Mouse (Mus musculus): ENCODE measurements around the gene Wnt9a.
"Not testable (repeated sequence)": the region's sequence is repeated elsewhere in the genome, so short reads cannot be mapped to it uniquely, and the experiment has no call there.

Gene Wnt9a

DNA sequence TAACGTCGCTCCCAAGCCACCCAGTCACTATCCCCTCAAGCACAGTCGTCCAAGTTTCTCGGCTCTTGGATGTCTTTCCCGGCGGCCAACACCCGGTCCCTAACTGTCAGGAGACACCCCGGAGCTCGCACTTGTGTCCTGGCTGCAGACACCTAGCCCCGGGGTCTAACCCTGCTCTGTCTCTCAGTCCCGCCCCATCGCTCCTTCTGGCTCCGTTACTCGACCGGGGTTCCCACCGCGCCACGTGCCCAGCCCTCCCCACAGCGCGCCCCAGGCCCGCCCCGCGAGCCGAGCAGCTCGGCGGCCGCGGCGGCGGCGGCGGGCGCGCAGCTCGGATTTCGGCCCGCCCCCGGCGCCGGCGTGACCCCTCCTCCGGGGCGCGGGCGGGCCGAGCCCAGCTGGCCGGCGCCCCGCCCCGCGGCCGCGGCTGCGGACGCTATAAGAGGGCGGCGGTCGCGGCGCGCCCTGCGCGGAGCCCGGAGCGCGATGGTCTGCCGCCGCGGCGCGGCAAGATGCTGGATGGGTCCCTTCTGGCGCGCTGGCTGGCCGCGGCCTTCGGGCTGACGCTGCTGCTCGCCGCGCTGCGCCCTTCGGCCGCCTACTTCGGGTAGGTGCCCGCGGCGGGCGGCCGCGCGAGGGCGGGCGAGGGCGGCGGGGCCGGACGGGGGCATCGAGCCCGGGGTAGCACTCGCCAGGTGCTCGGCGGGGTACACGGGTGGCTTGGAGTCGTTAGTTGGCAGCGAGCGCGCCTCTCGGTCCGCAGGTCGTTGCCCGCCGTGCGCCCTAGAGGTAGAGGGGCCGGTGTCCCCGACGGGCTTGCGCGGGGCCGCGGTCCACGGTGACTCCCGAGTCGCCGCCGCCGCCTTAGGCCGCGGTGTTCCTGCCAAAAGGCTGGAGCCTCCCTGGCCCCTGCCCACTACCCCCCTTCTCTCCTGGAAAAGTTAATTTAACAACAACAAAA is at the start of gene Wnt9a:
Gene Wnt9a, plus strand, starts transcription at position 468 of the 961 bp plus-strand sequence.
- peak; percentile 81 for DNase-seq

DNA sequence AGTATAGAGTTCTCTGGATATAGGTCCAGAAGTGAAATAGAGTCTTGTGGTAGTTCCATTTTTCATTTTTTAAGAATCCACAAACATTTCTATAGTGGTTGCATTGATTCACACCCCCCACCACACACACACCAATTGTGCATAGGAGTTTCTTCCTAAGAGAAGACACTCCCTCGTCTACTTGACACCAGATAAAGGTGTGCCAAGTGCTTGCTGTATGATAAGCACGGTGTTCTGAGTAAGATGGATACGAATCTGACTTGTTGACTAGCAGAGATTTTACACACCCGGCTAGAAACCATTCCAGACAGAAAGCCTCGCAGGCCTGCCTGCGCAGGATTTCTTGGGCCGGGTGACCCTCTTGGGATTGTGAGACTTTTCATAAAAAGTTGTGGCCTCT is 47.1 kb upstream of the Wnt9a start:
- DNase-seq, result no peak

DNA sequence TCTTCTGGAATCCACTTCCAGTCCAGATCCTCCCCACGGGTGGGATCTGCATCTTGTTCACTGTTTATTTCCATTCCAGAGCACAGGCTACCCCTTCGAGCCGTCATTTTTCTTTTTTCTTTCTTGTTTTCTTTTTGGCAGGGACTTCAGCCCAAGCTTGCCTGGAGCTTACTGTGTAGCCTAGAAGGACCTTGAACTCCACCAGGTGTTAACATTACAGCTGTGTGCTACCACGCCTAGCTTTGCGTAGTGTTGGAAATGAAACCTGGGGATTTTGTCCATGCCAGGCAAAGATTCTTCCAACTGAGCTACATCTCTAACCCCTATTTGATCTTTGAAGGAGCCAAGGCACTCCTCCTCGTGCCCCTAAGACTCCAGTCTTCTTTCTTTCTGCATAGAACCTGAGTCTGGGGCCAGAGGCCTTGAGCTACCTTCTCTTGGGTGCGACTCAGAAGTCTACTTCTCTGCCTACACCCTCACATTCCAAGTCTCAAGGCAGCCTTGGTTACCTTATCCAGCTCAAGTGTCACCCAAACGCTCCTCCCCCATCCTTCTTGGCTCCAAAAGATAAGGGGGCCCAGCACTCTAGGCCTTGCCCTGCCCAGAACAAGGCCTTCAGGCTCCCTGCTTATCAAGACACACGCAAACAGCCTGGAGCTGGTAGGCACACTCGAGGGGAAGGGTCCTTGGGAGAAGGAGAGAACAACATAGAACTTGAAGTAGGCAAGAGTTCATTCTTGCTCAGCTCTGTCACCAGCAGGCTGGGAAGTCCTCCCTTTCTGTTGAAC is 45.8 kb upstream of the Wnt9a start:
- DNase-seq, result no peak

DNA sequence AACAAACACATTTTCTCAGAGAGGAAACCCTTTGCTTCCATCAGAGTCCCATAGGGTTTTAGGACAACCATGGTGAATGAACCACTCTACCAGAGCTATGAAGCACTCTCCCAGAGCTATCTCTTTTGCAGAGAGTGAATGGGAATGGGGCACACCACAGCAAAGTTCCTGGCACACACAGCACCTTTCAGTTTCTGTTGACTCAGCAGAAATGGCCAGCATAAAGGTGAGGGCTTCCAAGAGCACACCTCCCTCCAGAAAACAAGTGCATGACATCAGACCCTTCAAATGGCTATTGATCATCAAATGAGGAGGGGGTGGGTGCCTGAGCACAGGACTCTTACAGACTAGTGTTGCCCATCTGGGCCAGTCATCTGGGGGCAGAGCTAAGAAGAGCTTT is 44.4 kb upstream of the Wnt9a start:
- DNase-seq, result no peak

DNA sequence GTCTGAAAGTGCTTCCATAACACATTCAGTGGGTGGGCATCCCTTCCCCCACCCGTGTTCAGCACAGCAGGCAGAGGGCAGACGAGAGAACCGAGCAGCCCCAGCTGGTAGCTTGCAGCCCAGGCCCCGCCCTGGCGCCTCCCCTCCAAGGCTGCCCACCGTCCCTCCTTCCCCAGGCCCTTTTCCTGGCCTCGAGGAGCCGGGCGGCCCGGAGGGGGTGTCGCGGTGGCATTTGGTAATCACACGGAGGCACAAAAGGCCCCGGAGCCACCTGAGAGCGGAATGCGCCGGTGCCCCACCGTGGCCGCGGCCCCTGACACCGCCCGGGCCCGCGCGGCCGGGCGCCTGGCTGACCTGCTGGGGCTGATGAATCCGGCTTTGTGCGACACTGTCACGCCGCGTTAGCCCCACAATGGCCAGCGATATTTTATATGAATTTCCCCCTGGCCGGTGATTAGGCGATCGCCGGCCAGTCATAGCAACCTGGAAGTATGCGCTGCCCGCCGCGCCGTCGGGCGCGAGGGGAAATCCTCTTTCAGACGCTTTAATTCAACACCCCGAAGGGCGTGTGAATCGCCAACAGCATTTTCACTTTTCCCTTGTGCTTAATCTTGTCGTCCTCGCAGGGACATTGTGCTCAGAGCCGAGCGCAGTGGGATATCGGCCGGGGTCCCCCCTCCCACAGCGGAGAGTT is 42.7 kb upstream of the Wnt9a start:
- DNase-seq, result peak; percentile 71

DNA sequence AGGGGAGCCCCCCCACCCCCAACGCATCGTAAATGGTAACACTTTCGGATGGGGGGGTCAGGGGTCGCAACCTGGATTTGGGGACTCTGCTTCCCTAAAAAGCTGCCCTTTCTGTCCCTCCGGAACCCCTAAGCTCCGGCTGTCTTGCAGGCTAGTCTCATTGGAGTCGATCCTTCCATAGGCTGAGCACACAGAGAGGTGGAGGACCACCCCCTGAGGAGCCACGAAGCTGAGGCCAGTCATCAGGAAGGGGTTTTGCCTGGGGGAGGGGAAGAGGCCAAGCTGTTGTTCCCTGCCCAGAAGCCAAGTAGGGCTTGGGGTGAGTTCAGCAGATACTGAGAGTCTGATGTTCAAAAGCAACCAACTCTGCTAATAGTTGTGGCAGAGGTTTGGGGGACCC is 42.1 kb upstream of the Wnt9a start:
- no peak for DNase-seq

DNA sequence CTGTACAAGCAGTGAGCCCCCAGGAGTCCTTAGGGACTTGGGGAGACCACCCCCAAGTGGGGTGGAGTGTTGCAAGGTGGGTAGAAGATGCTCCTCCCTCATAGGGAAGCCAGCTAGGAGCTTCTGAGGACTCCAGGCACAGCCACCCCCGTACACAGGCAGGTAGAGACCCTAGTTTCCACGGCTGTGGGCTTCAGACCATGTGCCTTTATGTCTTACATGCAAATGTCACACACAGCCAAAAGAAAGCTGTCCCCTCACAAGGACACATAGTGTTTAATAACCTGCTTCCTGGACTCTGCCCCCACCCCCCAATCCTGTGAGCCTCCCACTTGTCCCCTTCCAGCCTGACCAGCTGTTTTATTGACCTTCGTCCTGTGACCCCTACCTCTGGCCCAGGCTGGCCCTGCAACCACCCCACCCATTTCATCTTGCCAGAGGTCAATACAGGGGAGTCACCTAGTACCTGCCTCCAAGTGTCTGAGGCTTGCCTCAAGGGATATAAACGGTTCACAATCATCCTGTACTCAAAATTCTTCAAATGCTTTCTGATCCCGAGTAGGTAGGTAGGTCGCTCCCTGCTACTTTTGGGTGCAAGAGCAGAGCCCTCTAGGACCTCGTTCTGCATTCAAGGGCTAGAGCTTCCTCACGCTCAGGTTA is 41.4 kb upstream of the Wnt9a start:
- DNase-seq, result no peak

DNA sequence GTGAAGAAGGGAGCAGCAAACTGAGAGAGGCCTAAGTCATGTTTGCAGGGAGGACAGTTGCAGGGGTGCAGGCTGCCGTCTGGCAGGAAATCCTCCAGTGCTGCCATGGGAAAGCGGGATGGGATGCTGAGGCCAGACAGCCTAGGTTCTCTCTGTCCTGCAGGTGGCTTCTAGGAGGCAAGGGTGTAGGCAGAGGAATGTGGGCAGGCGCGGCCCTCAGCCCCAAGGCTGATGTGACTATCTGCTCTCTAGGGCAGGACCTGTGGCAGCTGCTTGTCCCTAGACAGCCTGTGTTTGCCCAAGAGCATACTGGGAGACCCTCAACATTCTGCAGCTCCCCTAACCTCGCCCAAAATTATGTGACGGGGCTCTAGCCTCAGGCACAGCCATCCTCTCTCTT is 40.0 kb upstream of the Wnt9a start:
- no peak for DNase-seq

DNA sequence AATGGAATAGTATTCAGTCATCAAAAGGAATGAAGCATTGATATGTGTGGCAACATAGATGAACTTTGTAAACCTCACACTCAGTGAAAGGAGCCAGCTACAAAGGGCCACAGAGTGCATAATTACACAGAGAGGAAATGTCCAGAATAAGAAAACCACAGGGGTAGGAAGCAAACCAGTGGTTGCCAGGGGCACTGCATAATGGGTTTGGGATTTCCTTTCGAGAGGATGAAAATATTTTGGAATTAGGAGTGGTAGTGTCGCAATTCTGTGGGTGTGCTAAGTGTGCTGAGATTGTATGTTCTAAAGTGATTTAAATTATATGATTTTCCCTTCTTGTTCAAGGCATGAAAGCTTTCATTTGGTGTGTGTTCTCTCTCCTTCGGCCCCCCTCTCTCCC is 32.5 kb upstream of the Wnt9a start:
- DNase-seq, result no peak

DNA sequence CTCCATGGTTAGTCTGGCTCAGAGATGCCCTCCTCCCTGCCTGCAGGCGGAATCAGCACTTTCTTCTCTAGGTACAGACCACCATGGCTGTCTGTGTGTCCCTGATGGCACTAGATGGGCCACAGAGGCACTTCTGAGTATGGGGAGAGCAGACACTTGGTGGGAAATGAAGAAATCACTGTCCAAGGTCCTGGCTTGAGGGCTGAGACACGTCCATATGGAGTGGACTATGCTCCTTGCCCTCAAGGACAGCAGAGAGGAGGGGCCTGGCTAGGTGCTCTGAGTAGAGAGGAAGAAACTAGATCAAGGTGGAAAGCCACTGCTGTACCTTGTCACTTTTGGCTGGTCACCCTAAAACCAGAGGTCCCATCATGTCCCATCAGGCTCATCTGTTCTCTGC is 29.9 kb upstream of the Wnt9a start:
- peak; percentile 34 for DNase-seq

DNA sequence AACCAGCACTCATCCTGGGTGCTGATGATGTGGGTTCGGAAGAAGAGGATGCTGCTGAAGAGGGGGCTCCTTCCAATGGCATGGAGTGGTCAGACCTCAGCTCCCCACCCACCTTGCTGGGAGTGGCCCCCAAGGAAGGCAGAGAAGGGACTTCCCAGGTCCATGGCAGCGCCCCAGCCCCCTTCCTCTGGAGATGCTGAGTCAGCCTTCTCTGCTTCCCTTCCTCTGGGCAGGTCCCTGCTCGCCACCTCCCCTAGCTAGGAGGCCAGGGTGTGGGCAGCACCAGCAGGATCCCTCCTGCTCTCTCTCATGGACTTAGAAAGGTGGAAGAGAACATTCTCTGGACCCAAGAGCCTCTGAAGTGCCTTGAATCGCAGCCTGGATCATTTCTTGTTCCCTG is 28.7 kb upstream of the Wnt9a start:
- DNase-seq, result no peak

DNA sequence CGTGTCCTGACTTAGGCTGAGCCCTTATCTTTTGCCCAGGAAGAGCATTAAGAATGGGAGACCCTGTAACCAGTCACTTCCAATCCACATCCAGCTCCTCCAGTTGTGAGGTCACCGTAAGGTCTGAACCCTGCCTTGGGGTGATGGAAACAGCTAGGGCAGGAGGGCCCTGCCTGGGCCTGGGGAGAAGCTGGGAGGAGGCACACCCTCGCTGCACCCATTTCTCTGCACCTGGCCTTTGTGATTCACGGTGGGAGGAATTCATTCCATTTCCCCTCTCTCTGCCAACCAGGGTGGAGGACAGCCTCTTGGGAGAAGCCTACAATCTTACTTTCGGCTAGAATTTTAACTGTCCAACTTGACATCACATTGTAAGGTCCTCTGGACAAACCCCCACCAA is 24.6 kb upstream of the Wnt9a start:
- no peak for DNase-seq

DNA sequence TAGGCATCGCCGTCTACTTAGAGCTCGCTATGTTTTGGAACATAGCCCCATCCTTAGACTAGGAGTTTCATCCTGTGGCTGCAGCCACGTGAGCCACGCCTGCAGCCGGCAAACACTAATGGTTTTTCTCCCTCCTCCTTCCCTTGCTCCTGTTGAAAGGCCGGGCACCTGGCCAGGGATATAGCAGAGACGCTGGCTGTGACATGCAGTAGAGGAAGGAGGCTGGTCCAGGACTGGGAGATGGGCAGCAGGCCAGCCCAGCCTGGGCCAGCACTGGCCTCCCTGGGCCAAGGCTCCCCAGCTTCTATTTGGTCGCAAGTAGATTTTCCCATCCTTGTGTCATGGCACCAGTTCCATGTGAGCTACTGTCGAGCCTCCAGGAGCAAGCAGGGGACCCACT is 23.8 kb upstream of the Wnt9a start:
- DNase-seq, result peak; percentile 56

DNA sequence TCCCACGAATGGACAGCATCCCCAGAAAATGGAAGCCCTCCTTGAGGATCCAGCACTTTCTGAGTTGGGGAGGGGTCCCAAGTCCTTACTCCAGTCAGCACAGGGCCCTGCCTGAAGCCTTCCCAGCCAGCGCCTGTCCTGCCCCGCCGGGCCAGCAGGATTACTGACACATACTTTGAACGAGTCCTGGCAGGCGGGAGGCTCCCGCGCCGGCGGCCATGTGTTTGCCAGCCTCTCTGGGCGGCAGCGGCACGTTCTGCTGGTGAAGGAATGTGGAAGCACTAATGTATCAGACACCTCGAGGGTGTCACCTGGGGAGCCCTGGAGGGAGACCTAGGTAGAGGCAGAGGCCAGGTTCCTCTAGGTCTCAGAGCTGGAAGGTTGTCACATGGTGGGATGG is 22.6 kb upstream of the Wnt9a start:
- DNase-seq, result no peak

DNA sequence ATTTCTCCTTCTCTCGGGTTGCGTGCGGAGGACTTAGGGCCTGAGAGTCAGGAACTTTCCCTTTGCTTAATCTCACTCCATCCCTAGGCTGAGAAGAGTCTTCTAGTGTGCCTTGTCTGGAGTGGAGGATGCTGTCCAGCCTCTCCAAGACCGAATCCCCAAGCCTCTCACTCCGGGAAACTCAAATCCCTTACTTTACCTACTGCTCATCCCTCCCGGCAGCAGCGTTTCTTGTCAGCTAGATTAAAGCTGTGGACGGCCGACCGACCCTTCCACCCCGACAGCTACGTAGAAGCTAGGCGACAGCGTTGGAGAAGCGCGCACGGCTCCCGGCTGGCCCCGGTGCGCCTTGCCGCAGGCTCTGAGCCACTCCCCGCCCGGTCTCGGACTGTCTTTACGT is 17.0 kb upstream of the Wnt9a start:
- DNase-seq, result no peak

DNA sequence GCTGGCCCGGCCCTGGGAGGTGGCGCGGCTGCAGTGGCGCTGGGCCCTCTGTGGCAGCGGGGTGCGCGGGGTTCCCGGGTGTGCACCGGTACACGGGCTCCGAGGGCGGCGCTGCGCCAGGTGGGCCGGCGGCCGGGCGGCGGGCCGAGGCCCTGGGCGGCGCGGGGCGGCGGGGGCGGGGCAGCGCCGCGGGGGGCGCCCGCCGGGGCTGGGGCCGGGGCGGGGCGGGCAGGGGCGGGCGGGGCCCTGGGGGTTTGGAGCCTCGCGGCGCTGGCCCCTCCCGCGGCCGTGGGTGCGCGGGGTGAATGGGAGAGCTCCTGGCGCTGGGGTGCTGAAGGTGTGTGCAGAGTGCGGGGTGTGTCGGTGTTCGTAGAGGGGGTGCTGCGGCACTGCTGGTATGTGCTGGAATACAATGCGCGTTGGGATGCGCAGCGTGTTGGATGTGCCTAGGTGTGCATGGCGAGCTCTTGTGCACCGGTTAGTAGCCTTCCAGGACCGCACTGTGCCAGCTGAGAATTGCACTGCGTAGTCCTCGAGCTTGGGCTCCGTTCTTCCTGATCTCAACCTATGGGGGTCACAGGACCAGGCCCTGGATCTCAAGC is 15.9 kb upstream of the Wnt9a start, which contains the start of gene Wnt3a:
Gene Wnt3a, minus strand, starts transcription at position 51 of the 602 bp plus-strand sequence.
- DNase-seq, result no peak

DNA sequence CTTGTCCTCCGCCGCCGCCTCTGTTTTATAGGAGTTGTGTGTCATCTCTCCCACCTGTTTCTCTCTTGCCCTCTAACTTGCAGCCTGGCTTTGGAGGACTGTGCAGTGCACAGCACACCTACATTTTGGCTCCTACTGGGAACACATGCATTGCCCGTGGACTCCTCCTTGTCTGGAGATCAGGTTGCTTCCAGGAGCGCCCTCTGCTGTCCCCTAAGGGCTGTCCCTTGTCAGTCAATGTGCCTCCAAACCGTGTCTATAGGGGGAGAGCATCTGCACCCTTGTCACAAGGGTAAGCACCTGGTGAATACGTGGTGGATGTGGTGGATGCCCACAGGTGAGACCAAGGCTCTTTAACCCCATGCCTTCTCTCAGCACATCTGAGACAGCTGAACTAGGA is 13.1 kb upstream of the Wnt9a start:
- peak; percentile 71 for DNase-seq

DNA sequence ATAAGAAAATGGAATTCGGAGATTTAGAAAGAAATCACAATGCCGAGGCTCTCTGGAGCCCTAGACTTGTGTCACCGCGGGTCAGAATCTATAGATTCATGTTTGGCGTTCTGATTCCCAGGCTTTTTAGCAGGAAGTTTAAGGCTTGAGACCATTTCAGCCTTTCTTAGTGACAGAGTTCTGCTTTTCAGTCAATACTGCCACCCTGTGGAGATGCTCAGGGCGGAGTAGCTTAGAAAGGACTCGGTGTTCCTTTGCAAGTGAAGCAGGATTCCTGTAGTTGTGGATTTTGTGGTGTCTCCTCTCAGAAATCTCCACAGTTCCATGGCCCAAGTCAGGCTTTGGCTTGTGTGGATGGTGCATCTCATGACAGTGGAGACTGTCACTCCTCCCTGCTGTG is 8.8 kb upstream of the Wnt9a start:
- DNase-seq, result peak; percentile 78

DNA sequence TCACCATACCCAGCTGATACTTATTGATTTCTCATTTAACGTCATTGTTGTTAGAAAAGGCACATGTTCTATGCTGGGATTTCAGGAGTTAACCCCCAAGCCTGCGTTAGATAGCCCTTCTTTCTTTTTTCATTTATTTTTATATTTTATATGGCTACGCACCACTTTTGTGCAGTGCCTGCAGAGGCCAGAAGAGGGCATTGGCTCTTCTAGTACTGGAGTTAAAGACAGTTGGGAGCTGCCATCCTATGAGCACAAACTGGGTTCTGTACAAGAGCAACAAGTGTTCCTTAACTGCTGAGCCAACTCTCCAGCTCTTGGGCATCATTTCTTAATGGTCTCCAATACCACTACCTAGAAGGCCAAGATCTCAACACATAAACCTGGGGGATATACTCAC is 6.5 kb upstream of the Wnt9a start:
- DNase-seq, result peak; percentile 62

DNA sequence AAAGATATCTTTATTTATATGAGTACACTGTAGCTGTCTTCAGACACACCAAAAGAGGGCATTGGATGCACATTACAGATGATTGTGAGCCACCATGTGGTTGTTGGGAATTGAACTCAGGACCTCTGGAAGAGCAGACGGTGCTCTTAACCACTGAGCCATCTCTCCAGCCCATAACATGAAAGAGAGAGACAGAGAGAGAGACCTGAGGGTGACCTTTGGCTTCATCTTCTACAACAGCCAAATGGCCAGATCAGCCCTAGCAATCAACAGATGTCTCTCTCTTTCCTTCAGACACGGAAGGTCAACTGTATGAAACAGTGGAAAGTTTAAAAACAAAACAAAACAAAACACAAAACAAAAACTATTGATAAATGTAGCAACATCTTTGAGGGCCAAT is 5.7 kb upstream of the Wnt9a start:
- DNase-seq, result not testable (repeated sequence)

DNA sequence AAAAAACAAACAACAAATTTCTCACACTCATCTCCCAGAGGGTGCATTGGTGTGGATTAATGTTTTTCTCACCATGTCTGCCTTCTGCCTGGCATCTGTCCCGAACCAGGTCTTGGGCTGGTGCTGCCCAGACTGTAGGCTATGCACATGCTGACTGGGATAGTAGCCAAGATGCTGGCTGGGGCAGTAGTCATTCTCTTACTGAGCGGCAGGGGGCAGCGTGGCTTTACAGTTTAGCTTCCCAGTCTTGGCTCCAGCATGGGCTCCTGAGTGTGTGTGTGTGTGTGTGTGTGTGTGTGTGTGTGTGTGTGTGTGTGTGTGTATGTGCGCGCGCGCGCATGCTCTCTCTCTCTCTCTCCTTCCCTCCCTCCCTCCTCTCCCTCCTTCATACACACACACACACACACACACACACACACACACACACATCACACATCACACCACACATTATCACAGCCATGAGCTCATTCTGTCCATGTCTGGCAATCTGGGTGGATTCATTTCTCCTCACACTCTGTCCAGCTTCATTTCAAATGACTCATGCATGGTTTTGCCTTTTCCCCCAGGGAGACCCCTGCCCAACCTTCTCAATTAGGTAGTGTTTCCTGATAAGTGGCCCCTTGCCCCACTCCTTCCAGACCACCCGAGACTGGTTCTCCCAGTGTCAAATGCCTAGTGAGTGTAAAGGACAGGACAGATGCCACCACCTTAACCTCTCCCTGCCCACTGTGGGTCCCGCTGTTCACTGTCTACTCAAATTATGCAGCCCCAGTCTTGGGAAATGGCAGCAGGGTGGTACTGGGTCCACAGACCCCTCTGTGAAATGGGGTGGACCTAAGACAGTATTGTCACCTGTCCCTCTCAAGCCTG is 3.8 kb upstream of the Wnt9a start:
- DNase-seq, result peak; percentile 88
